Mouse (Mus musculus): ENCODE measurements around the gene Pcbp3.

Pcbp3 gene

DNA sequence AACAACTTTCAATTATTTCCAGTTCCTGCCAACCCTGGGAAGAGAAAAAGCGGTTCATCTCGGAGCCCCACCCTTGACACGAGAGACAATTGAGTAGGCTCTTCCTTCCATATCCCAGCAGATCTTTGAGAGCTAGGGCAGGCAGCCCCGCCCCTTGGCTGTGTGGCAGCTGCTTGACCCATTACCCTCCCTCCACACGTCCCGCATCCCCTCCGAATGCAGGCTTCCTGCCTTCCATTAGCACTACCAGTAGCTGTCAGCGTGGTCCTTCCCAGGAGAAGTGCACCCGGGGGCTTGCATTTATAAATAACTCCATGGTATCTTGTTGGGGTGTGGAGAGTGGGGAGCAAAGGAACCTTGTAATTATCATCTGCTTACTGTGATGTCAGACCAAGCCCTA is 2.3 kb upstream of the Pcbp3 start:
- H3K36me3 ChIP-seq (ENCODE audit: control insufficient read depth, insufficient read depth, low read length, poor library complexity, severe bottlenecking) = no peaks in the 10 kb centered on the region
- no peaks in the 10 kb centered on the region for H3K27me3 ChIP-seq (ENCODE audit: control insufficient read depth, insufficient read depth, low read length, poor library complexity, severe bottlenecking)
- DNase-seq (ENCODE audit: low read depth, low spot score) = no peak

DNA sequence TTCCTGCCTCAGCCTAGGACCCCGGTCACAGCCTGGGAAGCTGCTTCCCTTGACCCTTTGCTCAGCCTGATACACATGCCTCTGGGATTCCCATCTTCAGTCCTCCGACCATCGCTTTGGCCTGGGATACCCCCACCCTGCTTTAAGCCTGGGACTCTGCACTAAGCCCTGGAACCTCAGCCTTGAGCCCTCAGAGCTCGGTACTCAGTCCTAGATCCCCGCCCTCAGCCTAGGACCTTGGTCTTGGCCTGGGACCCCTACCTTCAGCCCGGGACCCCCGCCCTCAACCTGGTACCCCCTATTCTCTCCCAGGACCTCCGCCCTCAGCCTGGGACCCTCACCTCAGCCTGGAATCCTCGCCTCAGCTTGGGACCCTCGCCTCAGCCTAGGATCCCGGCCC is 531 bp downstream of the Pcbp3 start:
- Histone ChIP-seq H3K27me3 (ENCODE audit: control insufficient read depth, insufficient read depth, low read length, poor library complexity, severe bottlenecking) (no peaks in the 10 kb centered on the region), H3K36me3 (ENCODE audit: control insufficient read depth, insufficient read depth, low read length, poor library complexity, severe bottlenecking) (no peaks in the 10 kb centered on the region)
- peak; percentile 9 for DNase-seq (ENCODE audit: low read depth, low spot score)

DNA sequence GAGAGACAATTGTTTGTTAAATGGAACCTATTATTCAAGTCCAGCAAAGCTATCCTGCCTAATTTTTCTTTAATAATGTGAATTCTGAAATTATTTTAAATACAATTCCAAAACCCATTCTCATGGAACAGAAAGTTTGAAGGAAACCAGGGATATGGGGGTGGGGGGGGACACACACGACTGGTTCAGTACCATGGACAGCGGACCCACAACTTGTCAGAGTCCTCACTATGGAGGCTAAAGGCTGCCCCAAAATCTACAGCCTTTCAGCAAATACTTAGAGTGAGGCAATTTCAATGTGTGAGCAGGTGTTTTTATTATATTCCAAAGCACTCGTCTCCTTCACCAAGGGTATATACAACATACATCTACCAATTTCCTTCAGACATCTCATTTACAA is 3.5 kb downstream of the Pcbp3 start:
- peak; percentile 34 for DNase-seq (ENCODE audit: low read depth, low spot score)
- H3K27me3 ChIP-seq (ENCODE audit: control insufficient read depth, insufficient read depth, low read length, poor library complexity, severe bottlenecking) = no peaks in the 10 kb centered on the region
- no peaks in the 10 kb centered on the region for H3K36me3 ChIP-seq (ENCODE audit: control insufficient read depth, insufficient read depth, low read length, poor library complexity, severe bottlenecking)

DNA sequence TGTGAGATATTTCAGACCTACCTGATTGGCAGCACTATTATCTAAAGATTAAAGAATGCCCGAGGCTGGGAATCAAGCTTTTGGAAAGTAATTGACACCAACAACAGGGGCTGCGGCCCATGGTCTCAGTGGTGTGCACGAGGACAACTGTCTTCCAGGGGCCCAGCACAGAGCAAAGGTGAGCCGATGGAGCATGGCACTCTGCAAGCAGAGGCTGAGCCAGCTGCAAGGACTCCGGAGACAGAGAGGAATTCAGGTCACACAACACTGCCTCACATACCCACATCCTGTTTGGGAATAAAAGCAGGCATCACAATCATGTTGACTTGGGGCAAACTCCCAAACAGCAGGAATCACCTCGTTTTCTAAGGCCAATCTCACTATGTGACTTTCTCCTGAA is 5.5 kb downstream of the Pcbp3 start:
- H3K36me3 ChIP-seq (ENCODE audit: control insufficient read depth, insufficient read depth, low read length, poor library complexity, severe bottlenecking) = no peaks in the 10 kb centered on the region
- no peaks in the 10 kb centered on the region for H3K27me3 ChIP-seq (ENCODE audit: control insufficient read depth, insufficient read depth, low read length, poor library complexity, severe bottlenecking)
- DNase-seq (ENCODE audit: low read depth, low spot score) = no peak

DNA sequence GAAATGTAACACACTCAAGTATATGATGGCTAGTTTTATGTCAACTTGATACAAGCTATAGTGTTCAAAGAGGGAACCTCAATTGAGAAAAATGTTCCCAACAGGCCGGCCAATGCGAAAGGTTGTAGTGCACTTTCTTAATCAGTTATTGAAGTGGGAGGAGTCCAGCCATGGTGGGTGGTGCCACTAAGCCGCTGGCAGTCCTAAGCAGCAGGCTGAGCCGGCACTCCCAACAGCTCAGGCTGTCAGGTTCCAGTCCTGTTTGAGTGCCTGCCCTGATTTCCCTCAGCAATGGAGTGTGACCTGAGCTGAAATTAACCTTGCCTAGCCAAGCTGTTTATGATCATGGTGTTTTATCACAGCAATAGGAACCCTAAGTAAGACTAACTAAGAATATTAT is 20.6 kb downstream of the Pcbp3 start:
- DNase-seq (ENCODE audit: low read depth, low spot score) = no peak
- Histone ChIP-seq H3K36me3 (ENCODE audit: control insufficient read depth, insufficient read depth, low read length, poor library complexity, severe bottlenecking) (no peaks in the 10 kb centered on the region), H3K27me3 (ENCODE audit: control insufficient read depth, insufficient read depth, low read length, poor library complexity, severe bottlenecking) (no peaks in the 10 kb centered on the region)

- H3K36me3 ChIP-seq (ENCODE audit: control insufficient read depth, insufficient read depth, low read length, poor library complexity, severe bottlenecking) = no peaks in the 10 kb centered on the region
- DNase-seq (ENCODE audit: low read depth, low spot score) = no peak
- no peaks in the 10 kb centered on the region for H3K27me3 ChIP-seq (ENCODE audit: control insufficient read depth, insufficient read depth, low read length, poor library complexity, severe bottlenecking)
Observed at GRCm38 (mm10) chr10:76936827-76937226, 24.9 kb downstream of the Pcbp3 start.

GRCm38 (mm10) chr10:76934805-76935204 is 26.9 kb downstream of the Pcbp3 start:
- H3K36me3 ChIP-seq (ENCODE audit: control insufficient read depth, insufficient read depth, low read length, poor library complexity, severe bottlenecking) = no peaks in the 10 kb centered on the region
- DNase-seq (ENCODE audit: low read depth, low spot score) = no peak
- no peaks in the 10 kb centered on the region for H3K27me3 ChIP-seq (ENCODE audit: control insufficient read depth, insufficient read depth, low read length, poor library complexity, severe bottlenecking)

GRCm38 (mm10) chr10:76931794-76932193 is 29.9 kb downstream of the Pcbp3 start:
- H3K27me3 ChIP-seq (ENCODE audit: control insufficient read depth, insufficient read depth, low read length, poor library complexity, severe bottlenecking) = no peaks in the 10 kb centered on the region
- no peaks in the 10 kb centered on the region for H3K36me3 ChIP-seq (ENCODE audit: control insufficient read depth, insufficient read depth, low read length, poor library complexity, severe bottlenecking)
- DNase-seq (ENCODE audit: low read depth, low spot score) = no peak

DNA sequence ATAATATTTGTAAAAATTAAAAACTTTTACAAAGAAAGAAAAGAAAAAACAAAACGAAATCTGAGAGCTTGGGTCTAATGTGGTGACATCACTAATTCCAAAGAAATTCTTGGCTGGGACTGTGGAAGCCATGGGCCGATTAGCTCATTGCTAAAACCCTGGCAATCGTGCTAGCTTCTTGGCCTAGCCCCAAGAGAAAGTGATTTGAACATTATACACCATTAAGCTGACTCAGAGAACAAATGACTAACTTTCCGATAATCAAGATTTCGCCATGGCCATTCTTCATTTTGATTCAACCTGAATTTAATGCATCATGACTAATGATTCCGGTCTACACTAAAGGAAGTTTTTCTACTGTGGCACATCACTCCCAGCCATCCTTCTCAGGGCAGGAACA is 30.6 kb downstream of the Pcbp3 start:
- Histone ChIP-seq H3K27me3 (ENCODE audit: control insufficient read depth, insufficient read depth, low read length, poor library complexity, severe bottlenecking) (no peaks in the 10 kb centered on the region), H3K36me3 (ENCODE audit: control insufficient read depth, insufficient read depth, low read length, poor library complexity, severe bottlenecking) (no peaks in the 10 kb centered on the region)
- no peak for DNase-seq (ENCODE audit: low read depth, low spot score)

DNA sequence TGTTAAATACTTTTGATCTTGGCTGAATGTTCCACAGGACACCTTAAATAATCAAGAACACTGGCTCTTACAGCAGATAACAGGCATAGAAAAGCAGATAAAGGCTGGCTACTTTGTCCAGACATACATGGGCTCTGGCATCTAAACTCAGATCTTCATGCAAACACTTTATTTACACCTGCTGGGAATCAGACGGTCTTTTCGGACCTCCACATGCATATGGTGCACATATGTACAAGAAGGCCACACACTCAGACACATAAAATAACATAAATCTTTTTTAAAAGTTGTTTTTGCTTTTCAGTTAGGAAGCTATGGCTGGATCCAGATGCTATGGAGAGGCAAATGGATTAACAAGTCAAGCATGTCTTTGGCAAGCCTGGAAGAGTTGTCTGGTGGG is 37.2 kb downstream of the Pcbp3 start:
- Histone ChIP-seq H3K27me3 (ENCODE audit: control insufficient read depth, insufficient read depth, low read length, poor library complexity, severe bottlenecking) (no peaks in the 10 kb centered on the region), H3K36me3 (ENCODE audit: control insufficient read depth, insufficient read depth, low read length, poor library complexity, severe bottlenecking) (no peaks in the 10 kb centered on the region)
- no peak for DNase-seq (ENCODE audit: low read depth, low spot score)

DNA sequence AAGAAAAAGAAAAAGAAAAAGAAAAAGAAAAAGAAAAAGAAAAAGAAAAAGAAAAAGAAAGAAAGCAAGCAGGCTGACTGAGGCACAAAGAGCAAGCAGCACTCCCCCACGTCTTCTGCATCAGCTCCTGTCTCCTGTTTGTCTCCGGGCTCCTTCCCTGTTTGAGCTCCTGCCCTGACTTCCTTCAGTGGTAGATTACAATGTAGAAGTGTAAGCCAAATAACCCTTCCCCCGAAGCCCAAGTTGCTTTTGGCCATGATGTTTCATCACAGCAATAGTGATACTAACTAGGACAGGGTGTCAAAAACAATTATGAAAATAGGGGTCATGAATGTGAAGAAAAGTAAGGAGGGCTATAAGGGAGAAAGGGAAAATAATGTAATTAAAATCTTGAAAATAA is 43.6 kb downstream of the Pcbp3 start:
- H3K27me3 ChIP-seq (ENCODE audit: control insufficient read depth, insufficient read depth, low read length, poor library complexity, severe bottlenecking) = no peaks in the 10 kb centered on the region
- no peak for DNase-seq (ENCODE audit: low read depth, low spot score)

DNA sequence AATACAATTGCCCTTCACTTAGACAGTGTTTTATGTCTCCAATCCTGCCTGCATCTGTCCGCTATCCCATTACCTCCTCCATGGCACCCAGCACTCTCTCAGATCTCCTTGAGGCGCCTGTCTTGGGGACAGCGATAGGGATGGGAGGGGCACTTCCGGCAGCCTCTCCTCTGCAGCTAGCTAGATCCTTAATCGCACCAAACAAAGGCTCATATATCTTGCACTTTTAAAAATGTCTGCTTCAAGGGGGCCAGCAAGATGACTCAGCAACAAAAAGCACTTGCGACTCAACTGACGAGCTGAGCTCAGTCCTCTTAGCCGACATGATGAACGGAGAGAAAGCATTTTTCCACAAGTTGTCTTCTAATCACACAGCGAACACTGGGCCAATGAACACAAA is 55.3 kb downstream of the Pcbp3 start:
- no peaks in the 10 kb centered on the region for H3K27me3 ChIP-seq (ENCODE audit: control insufficient read depth, insufficient read depth, low read length, poor library complexity, severe bottlenecking)
- no peak for DNase-seq (ENCODE audit: low read depth, low spot score)
- no peaks in the 10 kb centered on the region for H3K36me3 ChIP-seq (ENCODE audit: control insufficient read depth, insufficient read depth, low read length, poor library complexity, severe bottlenecking)

More for the DNA sequence above, 43.6 kb downstream of the Pcbp3 start:
- no peaks in the 10 kb centered on the region for H3K36me3 ChIP-seq (ENCODE audit: control insufficient read depth, insufficient read depth, low read length, poor library complexity, severe bottlenecking)

GRCm38 (mm10) chr10:76905935-76906341 is 55.7 kb downstream of the Pcbp3 start:
- Histone ChIP-seq H3K36me3 (ENCODE audit: control insufficient read depth, insufficient read depth, low read length, poor library complexity, severe bottlenecking) (no peaks in the 10 kb centered on the region), H3K27me3 (ENCODE audit: control insufficient read depth, insufficient read depth, low read length, poor library complexity, severe bottlenecking) (no peaks in the 10 kb centered on the region)
- no peak for DNase-seq (ENCODE audit: low read depth, low spot score)

DNA sequence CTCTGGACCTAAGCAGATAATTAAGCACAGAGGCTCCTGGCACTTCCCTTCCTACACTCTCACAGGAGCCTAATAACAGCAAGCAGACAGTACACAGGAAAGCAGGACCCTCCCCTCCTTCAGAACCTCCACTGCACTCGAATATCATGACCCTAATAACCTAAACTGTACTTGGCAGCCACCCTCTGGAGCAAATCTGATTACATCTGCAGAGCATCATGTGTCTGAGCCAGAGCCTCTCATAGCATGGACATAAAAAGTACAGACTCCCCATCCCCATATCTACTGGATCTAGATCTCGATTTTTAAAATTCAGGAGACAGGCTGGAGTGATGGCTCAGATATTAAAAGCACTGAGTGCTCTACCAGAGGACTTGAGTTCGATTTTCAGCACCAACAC is 58.0 kb downstream of the Pcbp3 start:
- DNase-seq (ENCODE audit: low read depth, low spot score) = no peak
- Histone ChIP-seq H3K27me3 (ENCODE audit: control insufficient read depth, insufficient read depth, low read length, poor library complexity, severe bottlenecking) (no peaks in the 10 kb centered on the region), H3K36me3 (ENCODE audit: control insufficient read depth, insufficient read depth, low read length, poor library complexity, severe bottlenecking) (no peaks in the 10 kb centered on the region)

DNA sequence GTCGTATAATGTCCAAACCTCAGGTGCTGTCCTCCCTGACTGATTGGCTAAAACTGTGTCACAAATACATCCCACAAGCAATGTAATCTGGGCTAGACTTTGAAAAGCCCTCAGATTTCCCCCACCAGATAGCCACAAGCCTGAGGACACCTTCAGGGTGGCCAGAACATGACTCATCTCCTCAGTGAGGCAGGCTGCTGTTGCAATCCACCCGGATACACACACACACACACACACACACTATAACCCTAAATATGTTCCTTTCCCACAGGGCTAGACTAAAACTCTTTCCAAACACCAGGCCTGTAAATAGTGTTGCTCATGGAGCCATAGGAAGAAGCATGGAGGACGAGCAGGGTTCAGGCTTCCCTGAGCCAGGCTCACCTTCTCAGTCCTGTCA is 58.6 kb downstream of the Pcbp3 start:
- H3K27me3 ChIP-seq (ENCODE audit: control insufficient read depth, insufficient read depth, low read length, poor library complexity, severe bottlenecking) = no peaks in the 10 kb centered on the region
- H3K36me3 ChIP-seq (ENCODE audit: control insufficient read depth, insufficient read depth, low read length, poor library complexity, severe bottlenecking) = no peaks in the 10 kb centered on the region
- DNase-seq (ENCODE audit: low read depth, low spot score) = no peak

DNA sequence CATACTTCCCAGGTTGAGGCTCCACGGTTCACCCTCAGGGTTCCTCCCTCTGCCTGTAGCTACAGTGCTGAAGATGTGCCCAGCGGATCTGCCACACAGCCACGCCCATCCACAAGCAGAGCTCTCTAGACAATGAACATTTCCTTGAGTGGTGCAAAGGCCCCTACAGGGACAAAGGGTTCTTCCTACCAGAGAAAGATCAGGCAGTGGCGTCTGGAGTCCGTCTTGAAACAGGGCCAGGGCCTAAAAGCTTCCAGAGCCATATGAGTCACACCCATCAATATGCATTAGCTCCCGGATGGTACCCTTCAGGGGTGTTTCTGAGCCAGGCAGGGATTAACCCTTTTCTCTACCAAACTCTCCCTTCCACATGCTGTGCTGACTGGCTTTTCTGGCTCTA is 59.1 kb downstream of the Pcbp3 start:
- no peaks in the 10 kb centered on the region for H3K27me3 ChIP-seq (ENCODE audit: control insufficient read depth, insufficient read depth, low read length, poor library complexity, severe bottlenecking)
- H3K36me3 ChIP-seq (ENCODE audit: control insufficient read depth, insufficient read depth, low read length, poor library complexity, severe bottlenecking) = no peaks in the 10 kb centered on the region
- no peak for DNase-seq (ENCODE audit: low read depth, low spot score)
